Mouse (Mus musculus) hindbrain, embryonic 12.5 days (tissue): Measurements from ENCODE around the gene Atp2b2. TPM values are rescaled to one million over a fixed set of nuclear protein-coding genes. Genes with fewer than 3 reads are reported as not detected.
A peak's percentile ranks its signal among the peaks of the same experiment; 100 is the strongest.

Experiments
- ATAC-seq: fragments of 200-750 bp; cut with Nextera tagmentation; 2 replicates; pipeline ENCODE4 v1.8.0; 2017; ENCODE audit warnings: moderate TSS enrichment; ENCODE audit not compliant: low FRiP score
- H3K27ac ChIP-seq: fragments of 300-500 bp; sonication (generic); 2 replicates; pipeline ENCODE4 v1.5.1; 2016; ENCODE audit warnings: mild to moderate bottlenecking
- H3K27me3 ChIP-seq: fragments of 300-500 bp; sonication (generic); 2 replicates; pipeline ENCODE4 v1.6.1; 2016; ENCODE audit warnings: mild to moderate bottlenecking
- H3K36me3 ChIP-seq: fragments of 300-500 bp; sonication (generic); 2 replicates; pipeline ENCODE4 v1.6.1; 2016; ENCODE audit warnings: mild to moderate bottlenecking
- H3K4me1 ChIP-seq: fragments of 300-500 bp; sonication (generic); 2 replicates; pipeline ENCODE4 v1.6.1; 2016
- H3K4me2 ChIP-seq: fragments of 300-500 bp; sonication (generic); replicated peaks from 2 replicates; pipeline ENCODE4 v1.6.1; 2016; ENCODE audit warnings: mild to moderate bottlenecking
- H3K4me3 ChIP-seq: fragments of 300-500 bp; sonication (generic); 2 replicates; pipeline ENCODE4 v1.5.1; 2016; ENCODE audit warnings: mild to moderate bottlenecking
- H3K9ac ChIP-seq: fragments of 300-500 bp; sonication (generic); 2 replicates; pipeline ENCODE4 v1.6.1; 2016; ENCODE audit warnings: mild to moderate bottlenecking, moderate library complexity
- H3K9me3 ChIP-seq: fragments of 300-500 bp; sonication (generic); replicated peaks from 2 replicates; pipeline ENCODE4 v1.6.1; 2016; ENCODE audit warnings: mild to moderate bottlenecking
- WGBS: fragments of 180-500 bp; shearing (Covaris S2); methylation state at CpG from one replicate; pipeline ENCODE4 v1.1.7; 2016; 5-methylcytosine and 5-hydroxymethylcytosine counted together
- polyA plus RNA-seq: library from polyadenylated mRNA; unstranded; fragments of >200 nt; fragmentation: Nextera tagmentation; extraction: Ambion mirVana; gene quantifications from 2 replicates; pipeline ENCODE4 v1.2.1, GENCODE M21; 2016

Atp2b2 gene
- polyA plus RNA-seq, 1 experiment from 2014 or later, result 12.1 TPM

DNA sequence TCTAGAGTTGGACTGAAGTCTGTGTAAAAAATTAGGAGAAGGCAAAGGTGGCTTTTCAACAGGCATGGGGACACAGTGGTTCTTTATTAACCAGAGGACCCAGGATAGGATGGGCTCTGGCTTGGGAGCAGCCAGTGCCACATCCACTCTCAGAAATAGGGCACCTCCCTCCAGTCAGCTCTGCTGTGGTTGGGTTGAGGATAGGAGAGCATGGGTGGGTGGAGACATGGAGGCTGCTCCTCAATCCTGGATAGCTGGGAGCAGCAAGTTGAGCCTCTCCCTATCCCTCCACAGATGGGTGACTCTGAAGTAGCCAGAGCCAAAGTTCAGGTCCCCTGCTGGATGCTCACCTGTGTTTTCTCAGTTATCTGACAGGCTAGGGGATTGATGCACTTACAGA lies 297.3 kb downstream of the Atp2b2 start:
- Histone ChIP-seq H3K36me3 (no peaks in the 10 kb centered on the region), H3K4me1 (no peaks in the 10 kb centered on the region), H3K4me3 (no peak overlapping the region), H3K27ac (no peak overlapping the region), H3K27me3 (peaks cover 22% of the 10 kb centered on the region), H3K9ac (no peak overlapping the region), H3K9me3 (no peaks in the 10 kb centered on the region), H3K4me2 (no peak overlapping the region)
- no peak for ATAC-seq

DNA sequence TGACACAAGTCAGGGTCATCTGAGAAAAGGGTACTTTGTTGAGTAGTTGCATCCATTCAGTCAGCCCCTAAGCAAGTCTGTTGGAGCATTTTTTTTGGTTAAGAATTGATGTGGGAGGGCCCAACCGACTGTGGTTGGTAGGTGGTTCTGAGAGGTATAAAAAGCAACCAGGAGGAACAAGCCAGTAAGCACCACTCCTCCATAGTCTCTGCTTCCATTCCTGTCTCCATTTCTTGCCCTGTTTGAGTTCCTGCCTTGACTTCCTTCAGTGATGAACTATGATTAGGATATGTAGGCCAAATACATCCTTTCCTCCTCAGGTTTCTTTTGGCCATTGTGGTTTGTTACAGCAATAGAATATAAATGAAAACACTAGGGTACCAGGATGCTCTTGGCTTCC lies 299.3 kb downstream of the Atp2b2 start:
- Histone ChIP-seq H3K4me2 (no peak overlapping the region), H3K4me1 (peaks cover 10% of the 10 kb centered on the region), H3K27me3 (peaks cover 14% of the 10 kb centered on the region), H3K4me3 (no peak overlapping the region), H3K27ac (no peak overlapping the region), H3K9me3 (no peaks in the 10 kb centered on the region), H3K36me3 (peaks cover 5% of the 10 kb centered on the region; the same call in 1 of the 2 replicates), H3K9ac (no peak overlapping the region)
- WGBS, result 73% methylated on average over 1 of the region's 1 CpGs
- ATAC-seq, result no peak

DNA sequence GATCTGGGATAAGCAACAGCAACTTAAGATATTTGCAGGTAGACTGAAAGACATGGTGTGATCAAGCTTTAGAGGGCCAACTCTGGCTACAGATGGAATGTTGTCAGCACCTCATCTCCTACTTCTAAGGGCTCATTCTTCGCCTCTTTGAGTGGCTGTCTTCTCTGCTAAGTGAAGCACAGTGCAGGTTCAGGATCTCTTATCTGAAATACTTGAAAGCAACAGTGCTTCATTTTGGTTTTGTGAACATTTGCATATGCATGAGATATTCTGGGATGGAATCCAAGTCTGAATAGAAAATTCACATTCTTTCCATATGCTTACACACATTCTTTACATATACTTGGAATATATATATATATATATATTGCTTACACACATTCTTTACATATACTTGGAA lies 300.1 kb downstream of the Atp2b2 start:
- Histone ChIP-seq H3K9me3 (no peaks in the 10 kb centered on the region), H3K4me1 (peaks cover 10% of the 10 kb centered on the region), H3K27ac (no peak overlapping the region), H3K4me3 (no peak overlapping the region), H3K36me3 (peaks cover 13% of the 10 kb centered on the region), H3K9ac (no peak overlapping the region), H3K27me3 (peaks cover 14% of the 10 kb centered on the region), H3K4me2 (no peak overlapping the region)
- 78% methylated on average over 1 of the region's 1 CpGs for WGBS
- ATAC-seq, result no peak

DNA sequence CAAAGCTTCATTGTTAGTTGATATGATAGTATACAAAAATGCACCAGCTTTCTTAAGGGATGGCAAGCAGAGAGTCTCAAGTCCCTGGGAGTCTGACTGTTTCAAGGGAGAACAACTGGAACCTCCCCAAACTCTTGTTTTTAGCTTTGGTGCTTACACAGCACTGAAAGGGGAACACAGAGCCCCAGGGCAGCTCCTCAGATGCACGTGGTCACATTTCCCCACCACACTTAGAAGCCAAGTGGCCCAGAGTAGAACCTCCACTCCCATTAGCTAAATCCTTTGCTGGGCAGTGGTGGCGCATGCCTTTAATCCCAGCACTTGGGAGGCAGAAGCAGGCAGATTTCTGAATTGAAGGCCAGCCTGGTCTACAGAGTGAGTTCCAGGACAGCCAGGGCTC lies 301.0 kb downstream of the Atp2b2 start:
- peaks cover 14% of the 10 kb centered on the region for H3K27me3 ChIP-seq
- H3K4me2 ChIP-seq, result no peak overlapping the region
- no peak for ATAC-seq
- WGBS, result 59% methylated on average over 2 of the region's 2 CpGs
- no peak overlapping the region for H3K9ac ChIP-seq
- no peak overlapping the region for H3K27ac ChIP-seq
- H3K9me3 ChIP-seq, result no peaks in the 10 kb centered on the region
- H3K36me3 ChIP-seq, result peaks cover 20% of the 10 kb centered on the region
- peaks cover 10% of the 10 kb centered on the region for H3K4me1 ChIP-seq
- H3K4me3 ChIP-seq, result no peak overlapping the region

DNA sequence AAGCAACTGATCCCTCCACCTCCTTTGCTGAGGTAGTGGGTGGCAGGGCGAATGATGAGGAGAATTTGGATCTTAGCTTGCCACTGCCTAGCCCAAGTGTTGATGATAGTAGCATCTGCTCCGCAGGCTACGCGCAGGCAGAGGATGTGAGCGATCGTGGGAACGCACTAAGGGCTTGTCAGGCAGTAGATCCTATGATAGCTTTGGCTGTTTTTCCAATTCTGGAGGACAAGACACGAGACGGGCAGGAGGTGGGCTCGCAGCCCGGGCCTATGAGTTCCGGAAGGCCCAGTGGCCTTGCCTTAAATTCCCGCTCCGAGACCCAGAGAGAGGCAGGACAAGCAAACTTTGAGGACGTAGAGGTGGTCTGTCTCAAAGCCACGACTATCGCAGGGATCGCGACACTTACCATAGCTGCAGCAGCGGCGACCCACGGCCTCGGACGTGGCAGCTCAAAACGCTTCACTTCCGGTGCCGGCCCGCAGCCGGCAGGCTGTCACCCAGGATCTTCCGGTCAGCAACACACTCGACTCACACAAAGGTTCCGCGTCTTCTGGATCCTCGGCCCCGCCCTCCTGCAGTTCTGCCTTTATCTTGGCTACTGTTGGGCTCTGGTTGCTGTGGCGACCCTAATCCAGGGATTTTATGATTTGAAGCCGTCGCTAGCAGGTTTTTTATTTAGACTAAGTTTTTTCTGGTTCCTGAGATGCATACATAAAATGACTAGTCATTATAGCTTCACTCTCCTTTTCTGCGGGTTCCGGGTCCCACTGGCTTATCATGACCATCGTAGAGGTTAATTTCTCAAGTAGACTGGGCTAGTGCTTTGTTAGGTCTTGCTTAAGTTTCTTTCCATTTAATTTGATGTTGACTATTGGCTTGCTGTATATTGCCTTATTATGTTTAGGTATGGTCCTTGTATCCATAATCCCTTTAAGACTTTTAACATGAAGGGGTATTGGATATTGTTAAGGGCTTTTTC lies 301.9 kb downstream of the Atp2b2 start, which contains the start of gene Sec13:
Gene Sec13, minus strand, starts transcription at position 508 of the 982 bp plus-strand sequence.
- Histone ChIP-seq H3K36me3 (peaks cover 29% of the 10 kb centered on the region), H3K4me3 (peak within 1 kb of the TSS; percentile 79), H3K27me3 (peaks cover 5% of the 10 kb centered on the region; the same call in 1 of the 2 replicates), H3K4me2 (peak within 1 kb of the TSS; percentile 81), H3K9me3 (no peaks in the 10 kb centered on the region), H3K27ac (peak within 1 kb of the TSS; percentile 49; the same call in 1 of the 2 replicates), H3K9ac (peak within 1 kb of the TSS; percentile 86), H3K4me1 (peaks cover 10% of the 10 kb centered on the region)
- 8% methylated on average over 41 of the region's 41 CpGs for WGBS
- peak; percentile 90 for ATAC-seq

DNA sequence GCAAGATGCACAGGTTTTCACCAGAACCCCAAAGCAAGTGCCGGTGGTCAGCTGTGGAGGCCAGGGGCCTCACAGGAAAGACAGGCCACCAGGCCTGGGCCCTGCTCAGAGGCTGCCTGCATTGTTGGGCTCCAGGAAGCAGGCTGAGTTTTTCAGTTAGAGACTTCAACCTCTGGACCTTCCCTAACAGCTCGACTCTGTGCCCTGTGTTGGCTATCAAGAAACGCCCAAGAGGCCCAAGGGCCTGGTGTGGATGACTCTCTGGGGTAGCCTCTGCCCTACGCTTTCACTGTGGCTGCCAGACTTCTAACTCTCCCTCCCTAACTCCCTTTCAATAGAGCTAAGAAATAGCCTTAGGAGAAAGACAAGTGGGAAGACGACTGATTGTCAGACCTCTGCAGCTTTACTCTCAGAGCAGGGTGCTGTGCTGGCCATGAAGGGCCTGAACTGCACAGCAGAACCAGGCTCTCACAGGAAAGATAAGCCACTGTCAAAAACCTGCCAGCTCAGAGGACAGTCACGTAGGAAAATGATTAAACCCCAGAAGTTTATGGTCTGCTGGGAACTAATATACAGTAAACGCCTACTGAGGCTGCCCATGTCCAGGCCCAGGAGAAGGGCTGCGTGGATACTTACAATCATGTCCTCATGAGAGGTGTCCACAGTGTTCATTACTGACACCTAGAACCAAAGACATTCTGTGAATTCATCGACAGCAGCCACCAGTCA lies 304.9 kb downstream of the Atp2b2 start:
- no peak overlapping the region for H3K4me3 ChIP-seq
- no peaks in the 10 kb centered on the region for H3K27me3 ChIP-seq
- 93% methylated on average over 9 of the region's 9 CpGs for WGBS
- ATAC-seq, result no peak
- no peak overlapping the region for H3K9ac ChIP-seq
- H3K4me2 ChIP-seq, result no peak overlapping the region
- H3K9me3 ChIP-seq, result no peaks in the 10 kb centered on the region
- H3K4me1 ChIP-seq, result peaks cover 10% of the 10 kb centered on the region
- H3K27ac ChIP-seq, result no peak overlapping the region
- H3K36me3 ChIP-seq, result peaks cover 54% of the 10 kb centered on the region

DNA sequence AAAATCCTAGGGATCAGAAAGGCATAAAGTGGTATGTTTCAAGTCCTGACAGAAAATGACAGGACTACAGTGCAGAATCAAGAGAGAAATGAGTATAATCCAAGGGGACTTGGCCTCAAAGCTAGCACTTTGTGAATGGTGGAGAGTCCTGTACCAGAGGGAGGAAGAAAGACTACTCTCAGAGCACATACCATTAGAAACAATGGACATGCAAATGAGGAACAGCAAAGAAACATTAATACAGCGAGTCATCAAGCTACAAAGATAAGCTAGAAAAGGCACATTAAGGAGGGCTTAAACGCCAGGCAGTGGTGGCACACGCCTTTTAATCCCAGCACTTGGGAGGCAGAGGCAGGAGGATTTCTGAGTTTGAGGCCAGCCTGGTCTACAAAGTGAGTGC lies 311.1 kb downstream of the Atp2b2 start:
- Histone ChIP-seq H3K9ac (no peak overlapping the region), H3K36me3 (peaks cover 94% of the 10 kb centered on the region), H3K4me1 (no peaks in the 10 kb centered on the region), H3K27ac (no peak overlapping the region), H3K4me3 (no peak overlapping the region), H3K4me2 (no peak overlapping the region), H3K9me3 (no peaks in the 10 kb centered on the region), H3K27me3 (no peaks in the 10 kb centered on the region)
- 92% methylated on average over 3 of the region's 3 CpGs for WGBS
- no peak for ATAC-seq

DNA sequence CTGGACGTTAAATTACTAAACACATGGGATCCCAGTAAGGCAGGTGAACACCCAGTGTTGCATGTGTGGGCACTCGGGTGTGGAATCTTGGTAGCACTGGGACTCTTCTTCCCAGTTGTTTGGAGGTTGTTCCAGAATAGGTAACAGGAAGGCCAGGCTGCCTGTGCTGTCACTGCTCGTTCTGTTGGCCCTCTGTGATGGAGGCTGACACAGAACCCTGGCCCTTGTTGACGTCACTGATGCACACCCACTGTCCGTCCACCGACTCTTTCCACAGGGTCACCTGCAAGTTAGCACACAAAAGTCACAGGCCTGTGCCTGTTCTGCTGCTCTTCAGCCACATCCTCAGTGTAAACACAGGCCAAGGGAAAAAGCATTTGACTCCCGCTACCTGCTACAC lies 314.2 kb downstream of the Atp2b2 start:
- H3K36me3 ChIP-seq, result peaks cover 85% of the 10 kb centered on the region
- no peak overlapping the region for H3K27ac ChIP-seq
- H3K27me3 ChIP-seq, result no peaks in the 10 kb centered on the region
- H3K4me3 ChIP-seq, result no peak overlapping the region
- no peak overlapping the region for H3K9ac ChIP-seq
- WGBS, result 92% methylated on average over 7 of the region's 7 CpGs
- no peaks in the 10 kb centered on the region for H3K4me1 ChIP-seq
- ATAC-seq, result no peak
- H3K9me3 ChIP-seq, result no peaks in the 10 kb centered on the region
- no peak overlapping the region for H3K4me2 ChIP-seq

DNA sequence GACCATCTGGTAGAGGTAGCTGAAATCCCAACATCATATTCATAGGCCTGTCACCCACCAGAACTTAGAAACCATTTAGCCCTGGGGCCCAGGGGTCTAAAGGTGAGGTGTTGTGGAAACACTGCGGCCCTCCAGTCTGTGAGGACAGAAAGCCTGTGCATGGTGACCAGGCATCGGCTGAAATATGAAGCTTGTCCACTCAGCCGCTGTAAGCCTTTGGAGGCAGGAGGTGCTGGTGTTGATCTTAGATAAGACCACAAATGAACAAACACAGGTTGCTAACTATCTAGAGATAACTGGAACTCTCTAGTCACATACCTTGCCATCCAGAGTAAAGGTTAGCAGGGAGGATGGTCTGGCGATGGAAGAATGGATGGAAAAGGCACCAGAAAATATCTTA lies 321.4 kb downstream of the Atp2b2 start:
- Histone ChIP-seq H3K9ac (no peak overlapping the region), H3K27ac (no peak overlapping the region), H3K9me3 (no peaks in the 10 kb centered on the region), H3K36me3 (peaks cover 56% of the 10 kb centered on the region), H3K4me3 (no peak overlapping the region), H3K27me3 (no peaks in the 10 kb centered on the region), H3K4me1 (no peaks in the 10 kb centered on the region), H3K4me2 (no peak overlapping the region)
- no peak for ATAC-seq
- 97% methylated on average over 4 of the region's 4 CpGs for WGBS

DNA sequence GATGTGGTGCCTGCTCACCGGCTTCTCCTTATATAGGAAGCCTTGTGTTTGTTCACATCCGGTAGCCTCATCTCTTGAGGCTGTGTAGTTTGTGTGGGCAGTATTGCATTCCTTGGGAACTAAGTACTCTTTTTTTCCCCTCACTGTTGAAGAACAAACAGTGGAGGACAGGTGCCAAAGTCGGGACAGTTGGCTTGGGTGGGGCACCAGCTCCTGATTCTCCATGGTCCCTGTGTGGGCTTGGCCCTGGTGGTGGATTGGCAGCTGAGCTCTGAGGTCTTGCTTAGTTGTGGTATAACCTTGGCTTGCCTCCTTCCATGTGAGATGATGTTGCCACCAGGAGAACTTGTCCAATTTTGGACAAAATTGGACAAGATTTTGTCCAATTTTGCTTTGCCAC lies 322.5 kb downstream of the Atp2b2 start, which contains the start of gene Ghrl:
Gene Ghrl, minus strand, starts transcription at position 3 of the 400 bp plus-strand sequence.
- no peak within 1 kb of the TSS for H3K4me2 ChIP-seq
- H3K9me3 ChIP-seq, result no peaks in the 10 kb centered on the region
- no peak for ATAC-seq
- H3K4me3 ChIP-seq, result no peak within 1 kb of the TSS
- H3K36me3 ChIP-seq, result peaks cover 60% of the 10 kb centered on the region
- H3K27me3 ChIP-seq, result no peaks in the 10 kb centered on the region
- H3K9ac ChIP-seq, result no peak within 1 kb of the TSS
- no peak within 1 kb of the TSS for H3K27ac ChIP-seq
- no peaks in the 10 kb centered on the region for H3K4me1 ChIP-seq
- WGBS, result 94% methylated on average over 3 of the region's 3 CpGs

DNA sequence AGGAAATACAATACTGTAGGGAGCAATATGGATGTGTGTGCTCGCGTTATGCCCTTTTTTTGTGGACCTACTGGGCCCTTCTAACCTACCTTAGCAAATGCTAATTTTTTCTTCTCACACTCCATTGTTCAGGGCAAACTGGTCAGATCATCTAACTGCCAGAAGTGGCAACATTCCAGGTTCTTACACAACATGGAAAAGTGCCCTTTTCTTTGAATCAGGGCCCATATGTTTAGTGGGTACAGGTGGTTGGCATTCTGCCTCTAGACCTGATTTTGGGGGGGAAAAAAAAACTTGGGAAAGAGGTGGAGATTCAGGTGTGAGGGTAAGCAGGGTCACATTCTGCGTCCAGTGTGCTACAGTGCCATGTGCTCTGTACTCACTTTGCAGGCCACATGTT lies 324.9 kb downstream of the Atp2b2 start:
- no peaks in the 10 kb centered on the region for H3K9me3 ChIP-seq
- no peak overlapping the region for H3K4me3 ChIP-seq
- no peak overlapping the region for H3K4me2 ChIP-seq
- H3K36me3 ChIP-seq, result peaks cover 70% of the 10 kb centered on the region
- no peaks in the 10 kb centered on the region for H3K4me1 ChIP-seq
- H3K27ac ChIP-seq, result no peak overlapping the region
- WGBS, result 93% methylated on average over 3 of the region's 3 CpGs
- H3K9ac ChIP-seq, result no peak overlapping the region
- ATAC-seq, result no peak
- no peaks in the 10 kb centered on the region for H3K27me3 ChIP-seq

DNA sequence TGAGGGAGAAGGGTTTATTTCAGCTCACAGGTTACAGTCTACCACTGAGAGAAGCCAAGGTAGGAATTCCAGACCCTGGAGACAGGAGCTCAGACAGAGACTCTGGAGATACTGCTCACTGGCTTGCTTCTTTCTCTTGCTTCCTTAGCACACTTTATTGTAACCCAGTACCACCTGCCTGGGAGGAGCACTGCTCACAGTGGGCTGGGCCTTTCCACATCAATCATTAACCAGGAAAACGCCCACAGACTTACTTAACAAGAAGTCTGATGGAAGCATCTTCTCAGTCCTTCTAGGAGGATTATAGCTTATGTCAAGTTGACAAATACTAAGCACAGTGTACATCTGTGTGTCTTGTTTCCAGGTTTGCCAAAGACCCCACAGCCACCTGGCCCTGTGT lies 327.6 kb downstream of the Atp2b2 start:
- H3K4me2 ChIP-seq, result no peak overlapping the region
- no peaks in the 10 kb centered on the region for H3K4me1 ChIP-seq
- no peak overlapping the region for H3K4me3 ChIP-seq
- ATAC-seq, result no peak
- H3K36me3 ChIP-seq, result peaks cover 83% of the 10 kb centered on the region
- H3K27ac ChIP-seq, result no peak overlapping the region
- no peak overlapping the region for H3K9ac ChIP-seq
- WGBS, result 65% methylated on average over 1 of the region's 1 CpGs
- no peaks in the 10 kb centered on the region for H3K9me3 ChIP-seq
- H3K27me3 ChIP-seq, result no peaks in the 10 kb centered on the region
